Mouse (Mus musculus) ovary, postnatal 10 days (tissue): ENCODE measurements at regions not wholly inside any gene's neighbourhood (a gene's known extent, or its start where the extent isn't known, plus 50 kb on each side); places are given as distances from the start of the nearest gene placed in this dataset.

Experiments used
- DNase-seq: peaks from one replicate; pipeline ENCODE4 v3.0.0; 2022; ENCODE audit warnings: low spot score

- DNase-seq: no peak
Measured at GRCm38 (mm10) chr13:118849541-118849940, 179.9 kb downstream of the Fgf10 start.

GRCm38 (mm10) chr13:118850708-118851107 lies 181.1 kb downstream of the Fgf10 start:
- DNase-seq: no peak

- DNase-seq: no peak
Measured at GRCm38 (mm10) chr13:118886339-118886810, 216.8 kb downstream of the Fgf10 start.

GRCm38 (mm10) chr13:118895079-118895478 lies 225.5 kb downstream of the Fgf10 start:
- no peak for DNase-seq

GRCm38 (mm10) chr13:118901950-118902349 lies 232.4 kb downstream of the Fgf10 start:
- no peak for DNase-seq

GRCm38 (mm10) chr13:118910351-118910750 lies 240.8 kb downstream of the Fgf10 start:
- DNase-seq: no peak

GRCm38 (mm10) chr13:118940786-118941185 lies 271.2 kb downstream of the Fgf10 start:
- no peak for DNase-seq

- no peak for DNase-seq
Measured at GRCm38 (mm10) chr13:118966120-118966676, 296.6 kb downstream of the Fgf10 start.

- no peak for DNase-seq
Measured at GRCm38 (mm10) chr13:118967707-118968106, 298.1 kb downstream of the Fgf10 start.

- no peak for DNase-seq
Measured at GRCm38 (mm10) chr13:118975008-118975407, 305.4 kb downstream of the Fgf10 start.

GRCm38 (mm10) chr13:118975519-118975918 lies 305.9 kb downstream of the Fgf10 start:
- DNase-seq: no peak

- DNase-seq: no peak
Measured at GRCm38 (mm10) chr13:118979505-118979904, 309.9 kb downstream of the Fgf10 start.

- no peak for DNase-seq
Measured at GRCm38 (mm10) chr13:118981196-118981810, 311.7 kb downstream of the Fgf10 start.

GRCm38 (mm10) chr13:118985285-118985684 lies 315.7 kb downstream of the Fgf10 start:
- no peak for DNase-seq

- no peak for DNase-seq
Measured at GRCm38 (mm10) chr13:119025305-119025975, 355.8 kb downstream of the Fgf10 start.

GRCm38 (mm10) chr13:119039616-119040015 lies 370.0 kb downstream of the Fgf10 start:
- no peak for DNase-seq

- DNase-seq: no peak
Measured at GRCm38 (mm10) chr13:119045112-119045511, 375.5 kb downstream of the Fgf10 start.

- no peak for DNase-seq
Measured at GRCm38 (mm10) chr13:119068745-119069580, 359.4 kb upstream of the Paip1 start.

GRCm38 (mm10) chr13:119069581-119069936 lies 358.8 kb upstream of the Paip1 start:
- no peak for DNase-seq

GRCm38 (mm10) chr13:119079243-119079642 lies 349.2 kb upstream of the Paip1 start:
- DNase-seq: no peak

GRCm38 (mm10) chr13:119081691-119082090 lies 346.7 kb upstream of the Paip1 start:
- DNase-seq: no peak

GRCm38 (mm10) chr13:119117906-119118305 lies 310.5 kb upstream of the Paip1 start:
- no peak for DNase-seq

- DNase-seq: no peak
Measured at GRCm38 (mm10) chr13:119118382-119118781, 310.0 kb upstream of the Paip1 start.
